Mouse (Mus musculus) kidney, adult 11 months (tissue): Measurements from ENCODE around the gene Carf.

Experiments used
- DNase-seq: peaks from one replicate; pipeline ENCODE4 v3.0.0; 2022

Carf gene

DNA sequence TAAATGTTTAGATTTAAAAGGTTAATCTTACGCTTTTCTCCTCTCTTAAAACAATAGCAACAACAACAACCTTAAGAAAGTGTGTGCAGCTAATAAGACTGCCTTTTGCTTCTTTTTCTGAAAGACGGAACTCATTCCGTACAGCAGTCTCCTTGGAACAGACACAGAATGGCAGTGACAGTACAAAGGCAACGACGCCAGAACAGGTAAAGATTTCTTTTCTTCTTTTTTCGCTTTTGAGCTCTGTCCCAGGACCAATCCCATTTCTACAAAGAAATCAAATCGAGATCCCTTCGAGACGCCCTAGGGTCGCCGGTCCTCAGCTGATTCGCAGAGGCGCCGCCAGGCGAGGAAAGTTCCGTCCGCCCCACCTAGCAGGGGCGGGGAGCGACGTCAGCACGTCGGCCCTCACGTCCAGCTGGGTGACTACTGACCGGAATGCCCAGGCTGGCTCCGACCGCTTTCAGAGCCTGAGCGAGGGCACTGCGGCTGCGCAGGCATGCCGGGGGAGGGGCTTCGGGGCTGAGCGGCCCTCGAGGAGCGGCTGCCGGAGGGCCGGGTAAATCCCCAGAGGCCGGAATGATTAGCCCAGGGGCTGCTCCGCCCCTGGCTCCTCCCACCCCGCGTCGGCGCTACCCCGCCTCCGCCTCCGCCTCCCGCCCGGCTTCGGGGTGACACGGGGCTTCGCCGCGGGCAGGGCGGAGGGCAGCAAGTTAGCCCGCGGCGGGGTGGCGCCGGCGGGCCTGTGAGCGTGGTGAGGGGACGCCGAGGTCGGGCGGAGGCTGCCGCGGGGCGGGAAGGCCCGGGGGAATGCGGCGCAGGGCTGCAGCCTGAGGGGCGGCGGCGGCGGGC is 82.1 kb downstream of the Carf start, which contains the start of gene Nbeal1:
TSS of gene Nbeal1 (plus strand) at position 668 of the 852 bp plus-strand sequence.
- DNase-seq: peak; percentile 99

- no peak for DNase-seq
Measured at GRCm38 (mm10) chr1:60180784-60181221, 82.8 kb downstream of the Carf start.

DNA sequence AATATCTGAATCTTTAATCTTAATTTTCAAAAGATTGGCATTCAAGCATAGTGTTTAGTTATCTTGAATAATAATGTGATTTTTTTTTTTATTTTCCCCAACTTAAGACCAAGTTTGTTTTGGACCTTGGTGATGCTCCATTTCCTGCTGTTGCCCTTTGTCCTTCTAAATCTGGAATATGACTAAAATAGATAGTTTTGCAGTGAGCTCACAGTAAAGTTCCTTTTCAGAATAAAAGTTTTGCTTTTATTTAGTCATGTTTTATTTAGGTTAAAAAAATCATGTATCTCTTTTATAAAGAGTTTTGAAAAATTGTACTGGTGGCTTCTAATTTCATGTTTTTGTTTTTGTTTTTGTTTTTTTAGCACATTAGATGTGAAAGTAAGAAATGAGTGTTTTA is 90.4 kb downstream of the Carf start:
- DNase-seq: no peak

GRCm38 (mm10) chr1:60196813-60197212 is 98.8 kb downstream of the Carf start:
- DNase-seq: no peak

GRCm38 (mm10) chr1:60199006-60199405 is 101.0 kb downstream of the Carf start:
- no peak for DNase-seq
